Mouse (Mus musculus) layer of hippocampus, postnatal 14 days (tissue): ENCODE measurements around the gene 4933405O20Rik. TPM values are rescaled to one million over a fixed set of nuclear protein-coding genes. Genes with fewer than 3 reads are reported as not detected.

Source experiments
- DNase-seq, 2 experiments: peaks; one replicate each; pipeline ENCODE4 v3.0.0; 2021 to 2022; ENCODE audit warnings: low spot score in 2 of 2, mixed read lengths in 1 of 2
- long read RNA-seq, 2 experiments: library from polyadenylated mRNA; stranded (forward); transcript quantifications; one replicate each; pipeline ENCODE4 v2.0.0; 2021
- total RNA-seq, 2 experiments: library from RNA; stranded (reverse); gene quantifications; 2 replicates each; pipeline ENCODE4 v1.2.3; 2021

4933405O20Rik gene
- total RNA-seq: under 1 TPM; 0.81 to 0.95 TPM
- long read RNA-seq, experiment 1: 0 reads
- long read RNA-seq, experiment 2: 0 reads

DNA sequence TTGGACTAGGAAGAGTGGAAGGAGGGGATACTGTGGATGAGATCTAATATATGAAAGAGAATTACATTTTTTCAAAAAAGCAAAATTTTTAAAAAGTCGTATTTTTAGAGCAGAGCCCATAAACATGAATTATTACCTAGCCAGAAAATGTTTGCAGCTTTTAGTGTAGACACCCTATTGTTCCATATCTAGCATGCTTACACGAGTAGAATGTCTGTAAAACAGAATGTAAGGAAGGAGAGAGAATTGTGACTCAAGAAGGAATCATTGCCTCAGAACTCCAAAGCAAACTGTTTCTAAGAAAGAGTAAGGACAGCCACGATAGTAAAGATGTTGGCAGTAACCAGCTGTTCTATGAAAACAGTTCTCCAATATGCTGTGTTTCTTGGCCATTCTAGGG is at the start of gene 4933405O20Rik:
TSS of gene 4933405O20Rik (plus strand) at position 301 of the 400 bp plus-strand sequence.
- no peak for DNase-seq

DNA sequence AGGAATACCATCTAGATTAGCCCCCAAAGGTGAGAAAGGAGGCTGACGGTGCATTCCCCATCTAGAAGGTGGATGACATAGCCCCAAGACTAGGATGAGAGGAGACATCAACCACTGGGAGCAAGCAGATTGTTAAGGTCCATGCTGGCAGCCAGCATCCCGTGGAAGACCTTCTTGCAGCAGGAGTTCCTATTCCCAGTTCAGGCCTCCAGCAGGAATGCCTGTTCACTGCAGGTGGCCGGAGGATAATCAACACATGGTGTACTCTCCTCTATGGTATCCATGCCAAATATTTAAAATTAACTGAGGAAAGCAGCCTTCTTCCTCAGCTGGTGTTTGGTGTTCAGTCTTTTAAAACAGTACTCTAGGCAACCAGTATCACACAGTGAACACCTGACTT is 49.4 kb upstream of the 4933405O20Rik start:
- peak in 1 of 2 experiments; percentile 16 for DNase-seq

DNA sequence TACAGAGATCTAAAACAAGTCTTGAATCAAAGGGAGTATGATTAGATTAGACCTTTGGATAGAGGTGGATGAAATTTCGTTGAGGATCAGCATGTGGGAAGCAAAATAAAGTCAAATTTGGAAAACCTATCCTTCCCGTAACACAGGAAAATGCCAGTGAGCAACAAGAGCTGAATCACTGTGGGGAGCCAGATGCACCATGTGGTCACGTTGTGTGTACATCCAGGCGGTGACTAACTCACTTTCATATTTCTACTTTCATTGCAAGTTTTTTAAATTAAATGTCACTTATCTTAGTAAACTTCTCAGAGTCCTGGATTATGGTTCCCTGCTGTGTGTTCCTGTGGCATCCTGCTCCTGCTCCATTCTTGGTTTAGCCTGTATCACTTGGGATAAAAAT is 47.6 kb upstream of the 4933405O20Rik start:
- DNase-seq: no peak

DNA sequence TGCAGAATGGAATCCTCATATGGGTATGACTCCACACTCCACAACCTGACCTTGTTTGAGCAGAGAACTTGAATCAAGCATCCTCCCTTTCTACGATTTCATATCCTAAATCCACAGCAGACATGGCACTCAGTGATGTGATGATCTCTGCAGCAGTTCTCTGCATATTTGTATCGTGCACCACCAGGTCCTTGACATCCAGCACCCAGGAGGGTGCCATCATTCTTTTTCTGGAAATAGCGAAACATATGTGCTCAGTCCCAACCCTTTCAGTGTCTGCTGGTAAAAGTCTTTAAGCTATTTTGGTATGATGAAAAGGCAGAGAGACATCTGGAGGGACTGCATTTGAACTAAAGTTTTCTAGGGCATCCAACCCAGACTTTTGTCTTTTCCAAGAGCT is 36.3 kb upstream of the 4933405O20Rik start:
- DNase-seq: no peak

DNA sequence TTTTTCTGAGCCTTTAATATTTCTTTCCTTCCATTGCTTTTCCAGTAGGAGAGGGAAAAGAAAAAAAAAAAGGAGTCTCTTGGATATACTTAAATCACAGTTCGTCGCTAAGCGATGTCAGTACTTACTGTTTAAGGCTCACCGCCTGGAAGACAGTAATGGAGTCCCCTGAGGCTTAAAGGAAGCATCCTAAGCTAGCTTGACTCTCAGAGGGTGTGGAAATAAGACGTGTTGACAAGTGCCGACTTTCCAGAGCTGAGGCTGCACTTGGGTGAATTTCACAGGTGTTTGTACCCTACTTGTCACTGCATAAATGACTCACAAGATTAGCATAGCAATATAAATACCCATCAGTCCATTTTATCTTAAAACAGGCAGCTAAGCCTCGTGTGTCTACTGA is 25.1 kb upstream of the 4933405O20Rik start:
- no peak for DNase-seq

DNA sequence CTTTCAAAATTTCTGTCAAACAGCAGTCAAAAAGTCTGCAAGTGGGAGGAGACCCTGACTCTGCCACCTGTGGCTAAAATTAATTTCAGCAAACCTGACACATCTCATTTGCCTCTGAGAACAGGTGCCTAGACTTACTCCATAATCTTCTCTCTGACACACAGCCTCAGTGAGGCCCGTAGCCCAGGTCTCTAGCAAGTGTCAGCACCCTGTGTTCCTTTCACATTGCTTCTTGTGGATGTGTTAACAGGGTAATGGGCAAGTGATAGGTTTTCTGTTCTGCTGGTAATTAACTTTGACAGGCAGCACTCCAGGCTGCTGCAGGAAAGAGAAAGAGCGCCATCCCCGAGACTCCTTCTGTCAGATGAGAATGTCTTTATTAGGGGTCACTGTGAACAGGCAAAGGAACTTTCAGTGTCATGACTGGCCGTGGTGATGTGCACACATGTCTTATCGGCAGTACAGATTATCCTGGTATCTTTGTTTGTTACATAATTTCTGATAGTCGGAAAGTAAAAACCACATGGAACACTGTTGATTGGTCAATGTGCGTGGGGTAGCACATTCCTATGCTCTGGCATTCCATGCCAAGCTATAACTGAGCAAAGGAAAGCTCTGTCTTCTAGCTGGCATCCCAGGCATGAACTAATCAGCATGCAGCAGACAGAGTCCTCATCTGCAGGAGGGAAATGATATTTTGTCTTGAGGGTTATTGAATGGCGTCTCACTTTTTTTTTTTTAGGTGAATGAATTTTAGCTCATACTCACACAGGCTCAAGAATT is 10.2 kb upstream of the 4933405O20Rik start:
- DNase-seq: no peak

DNA sequence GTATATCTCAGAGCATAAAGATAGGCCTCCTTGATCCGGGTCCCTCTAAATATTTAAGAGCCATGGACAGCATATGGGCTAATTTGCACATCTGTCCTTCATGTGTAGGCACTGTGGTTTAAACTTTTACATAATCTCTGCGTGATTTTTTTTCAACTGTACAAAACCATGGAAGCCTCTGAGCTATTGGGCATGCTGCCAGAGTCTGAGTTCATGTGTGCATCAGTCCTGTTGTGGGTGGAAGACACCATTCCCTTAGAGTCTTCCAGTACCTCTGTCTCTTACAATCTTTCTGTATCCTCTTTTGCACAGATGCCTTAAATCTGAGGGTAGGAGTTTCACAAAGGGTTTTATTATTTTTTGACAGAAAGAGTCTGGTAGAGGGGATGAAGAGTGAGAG is 15.1 kb downstream of the 4933405O20Rik start:
- DNase-seq: no peak

DNA sequence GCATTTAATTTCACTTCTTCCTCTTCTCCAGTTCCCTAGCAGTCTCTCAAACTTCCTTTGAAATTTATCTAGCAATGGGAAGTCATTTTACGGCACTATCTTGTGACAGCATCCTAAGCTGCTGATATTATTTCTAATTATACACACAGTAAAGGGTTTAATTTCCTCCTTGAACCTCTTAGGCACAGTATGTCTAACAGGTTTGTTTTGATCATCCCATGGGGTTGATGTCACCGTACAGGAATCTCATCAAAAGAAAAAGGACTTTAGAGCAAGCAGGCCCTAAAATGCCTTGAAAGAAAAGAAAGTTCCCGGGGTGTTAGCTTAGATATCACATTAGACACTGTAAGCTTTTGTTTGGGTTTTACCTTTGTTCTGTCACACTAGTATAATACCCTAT is 30.2 kb downstream of the 4933405O20Rik start:
- DNase-seq: no peak

DNA sequence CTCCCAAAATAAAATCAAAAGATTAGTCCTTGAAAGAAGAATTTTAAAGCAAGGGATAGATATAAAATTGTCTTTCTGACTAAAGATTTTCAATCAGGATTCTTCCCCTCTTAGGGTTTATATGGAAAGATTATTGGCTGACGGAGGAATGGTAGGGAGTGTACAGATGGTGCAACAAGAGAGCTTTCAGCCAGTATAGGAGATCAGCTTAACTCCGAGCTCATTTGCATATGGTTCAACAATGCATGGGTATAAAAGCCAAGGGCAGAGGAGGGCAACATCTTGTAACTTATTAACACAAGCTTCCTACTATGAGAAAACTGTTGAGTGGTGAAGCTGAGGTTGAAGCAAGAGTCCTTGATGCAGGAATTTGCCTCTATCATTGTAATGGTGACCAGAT is 34.2 kb downstream of the 4933405O20Rik start:
- no peak for DNase-seq
